Mouse (Mus musculus) embryonic facial prominence, embryonic 12.5 days (tissue): ENCODE measurements around the gene P3h4. TPM values are rescaled to one million over a fixed set of nuclear protein-coding genes. Genes with fewer than 3 reads are reported as not detected.

Experiments used
- ATAC-seq: fragments of 200-750 bp; cut with Nextera tagmentation; 2 replicates; pipeline ENCODE4 v1.8.0; 2017; ENCODE audit not compliant: insufficient number of reproducible peaks, insufficient read depth, low FRiP score, low TSS enrichment
- H3K27ac ChIP-seq: fragments of 300-500 bp; sonication (generic); 2 replicates; pipeline ENCODE4 v1.5.1; 2016; ENCODE audit warnings: mild to moderate bottlenecking
- H3K27me3 ChIP-seq: fragments of 300-500 bp; sonication (generic); 2 replicates; pipeline ENCODE4 v1.6.1; 2016; ENCODE audit warnings: mild to moderate bottlenecking, moderate library complexity
- H3K36me3 ChIP-seq: fragments of 300-500 bp; sonication (generic); 2 replicates; pipeline ENCODE4 v1.6.1; 2016; ENCODE audit warnings: mild to moderate bottlenecking
- H3K4me1 ChIP-seq: fragments of 300-500 bp; sonication (generic); 2 replicates; pipeline ENCODE4 v1.6.1; 2016
- H3K4me2 ChIP-seq: fragments of 300-500 bp; sonication (generic); replicated peaks from 2 replicates; pipeline ENCODE4 v1.6.1; 2016; ENCODE audit warnings: mild to moderate bottlenecking, moderate library complexity
- H3K4me3 ChIP-seq: fragments of 300-500 bp; sonication (generic); 2 replicates; pipeline ENCODE4 v1.5.1; 2016; ENCODE audit warnings: mild to moderate bottlenecking
- H3K9ac ChIP-seq: fragments of 300-500 bp; sonication (generic); 2 replicates; pipeline ENCODE4 v1.6.1; 2016; ENCODE audit warnings: mild to moderate bottlenecking, moderate library complexity
- H3K9me3 ChIP-seq: fragments of 300-500 bp; sonication (generic); 2 replicates; pipeline ENCODE4 v1.6.1; 2016; ENCODE audit warnings: mild to moderate bottlenecking, moderate library complexity
- WGBS: fragments of 180-500 bp; shearing (Covaris S2); methylation state at CpG from one replicate; pipeline ENCODE4 v1.1.7; 2016; 5-methylcytosine and 5-hydroxymethylcytosine counted together
- polyA plus RNA-seq: library from polyadenylated mRNA; unstranded; fragments of >200 nt; fragmentation: Nextera tagmentation; extraction: Ambion mirVana; gene quantifications from 2 replicates; pipeline ENCODE4 v1.2.1, GENCODE M21; 2016

P3h4 gene
- 51.4 and 55.3 TPM in 2 replicates for polyA plus RNA-seq

GRCm38 (mm10) chr11:100414021-100414913 lies at the start of gene P3h4:
Gene P3h4, minus strand, starts transcription at chr11:100414836.
- H3K4me3 ChIP-seq: peak within 1 kb of the TSS; percentile 72
- no peaks in the 10 kb centered on the region for H3K9me3 ChIP-seq
- peak within 1 kb of the TSS; percentile 57 for H3K4me2 ChIP-seq
- peak within 1 kb of the TSS; percentile 80 for H3K9ac ChIP-seq
- 1% methylated on average over 79 of the region's 93 CpGs for WGBS
- ATAC-seq: peak; percentile 92
- peaks cover 35% of the 10 kb centered on the region for H3K4me1 ChIP-seq
- peak within 1 kb of the TSS; percentile 95 for H3K27ac ChIP-seq
- no peaks in the 10 kb centered on the region for H3K27me3 ChIP-seq
- peaks cover 24% of the 10 kb centered on the region for H3K36me3 ChIP-seq

GRCm38 (mm10) chr11:100462699-100463098 lies 48.1 kb upstream of the P3h4 start:
- Histone ChIP-seq H3K4me3 (no peak overlapping the region), H3K4me2 (no peak overlapping the region), H3K9me3 (no peaks in the 10 kb centered on the region), H3K4me1 (no peaks in the 10 kb centered on the region), H3K36me3 (peaks cover 38% of the 10 kb centered on the region), H3K27me3 (no peaks in the 10 kb centered on the region), H3K9ac (no peak overlapping the region), H3K27ac (no peak overlapping the region)
- ATAC-seq: no peak
- WGBS: 93% methylated on average over 10 of the region's 10 CpGs

DNA sequence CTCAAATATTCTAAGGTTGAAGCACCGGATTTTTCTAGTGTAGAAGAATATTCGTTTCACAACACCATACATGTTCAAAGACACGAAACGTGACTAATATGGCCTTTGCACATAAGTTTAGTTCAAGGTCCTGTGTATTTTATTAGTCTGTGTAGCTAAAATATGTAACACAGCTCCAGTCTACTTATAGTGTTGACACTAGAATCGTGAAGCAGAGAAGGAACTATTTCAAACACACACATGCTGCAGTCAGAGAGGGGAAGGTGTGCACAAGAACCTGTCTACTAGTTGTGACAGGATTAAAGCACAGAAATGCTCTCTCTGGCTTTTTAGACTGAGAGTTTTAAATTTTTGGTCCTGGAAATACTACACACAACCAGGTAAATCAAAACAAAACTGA lies 43.1 kb upstream of the P3h4 start:
- Histone ChIP-seq H3K36me3 (peaks cover 19% of the 10 kb centered on the region), H3K4me2 (no peak overlapping the region), H3K4me3 (no peak overlapping the region), H3K9me3 (no peaks in the 10 kb centered on the region), H3K9ac (no peak overlapping the region), H3K4me1 (no peaks in the 10 kb centered on the region), H3K27ac (no peak overlapping the region), H3K27me3 (no peaks in the 10 kb centered on the region)
- WGBS: 91% methylated on average over 5 of the region's 5 CpGs
- ATAC-seq: no peak

GRCm38 (mm10) chr11:100457247-100457646 lies 42.6 kb upstream of the P3h4 start:
- Histone ChIP-seq H3K36me3 (peaks cover 14% of the 10 kb centered on the region), H3K4me3 (no peak overlapping the region), H3K4me2 (no peak overlapping the region), H3K9me3 (no peaks in the 10 kb centered on the region), H3K4me1 (no peaks in the 10 kb centered on the region), H3K27me3 (no peaks in the 10 kb centered on the region), H3K9ac (no peak overlapping the region), H3K27ac (no peak overlapping the region)
- 84% methylated on average over 4 of the region's 4 CpGs for WGBS
- ATAC-seq: no peak

DNA sequence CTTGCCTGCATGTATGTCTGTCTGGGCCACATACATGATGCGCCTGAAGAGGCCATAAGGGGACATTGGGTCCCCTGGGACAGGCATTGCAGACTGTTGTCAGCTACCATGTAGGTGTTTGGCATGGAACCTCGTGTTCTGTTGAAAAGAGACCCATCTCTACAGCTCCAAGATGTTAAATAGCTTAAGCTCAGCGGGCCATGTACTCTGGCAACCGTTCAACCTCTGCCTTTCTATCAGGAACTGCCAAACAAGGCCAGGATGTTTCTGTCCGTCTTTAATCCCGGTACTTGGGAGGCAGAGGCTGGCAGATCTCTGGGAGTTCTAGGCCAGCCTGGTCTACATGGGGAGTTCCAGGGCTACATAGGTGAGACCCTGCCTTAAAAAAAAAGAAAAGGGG lies 28.0 kb upstream of the P3h4 start:
- Histone ChIP-seq H3K4me3 (no peak overlapping the region), H3K4me2 (no peak overlapping the region), H3K27ac (no peak overlapping the region), H3K9me3 (no peaks in the 10 kb centered on the region; the same call in 1 of the 2 replicates), H3K4me1 (peaks cover 12% of the 10 kb centered on the region), H3K27me3 (no peaks in the 10 kb centered on the region), H3K9ac (no peak overlapping the region), H3K36me3 (peaks cover 12% of the 10 kb centered on the region)
- WGBS: 91% methylated on average over 6 of the region's 6 CpGs
- ATAC-seq: no peak

DNA sequence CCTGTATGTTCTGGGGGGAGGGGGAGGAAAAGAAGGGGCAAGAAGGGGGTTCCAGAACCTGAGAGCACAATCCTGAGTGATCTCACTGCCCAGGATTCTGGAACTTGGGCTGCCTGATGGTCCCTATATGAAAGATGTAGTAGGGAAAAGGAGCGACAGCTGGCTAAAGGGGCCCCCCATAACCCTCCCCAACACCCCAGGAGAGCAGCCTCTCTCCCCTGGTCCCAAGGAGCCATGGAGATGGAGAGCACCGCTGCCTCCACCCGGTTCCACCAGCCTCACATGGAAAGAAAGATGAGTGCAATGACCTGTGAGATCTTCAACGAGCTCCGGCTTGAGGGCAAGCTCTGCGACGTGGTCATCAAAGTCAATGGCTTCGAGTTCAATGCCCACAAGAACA lies 27.2 kb upstream of the P3h4 start, which contains the start of the genes Nt5c3b and Klhl10:
Nt5c3b (minus strand) TSS at position 12 of the 400 bp plus-strand sequence.
Klhl10 (plus strand) TSS at position 121 of the 400 bp plus-strand sequence.
- 85% methylated on average over 8 of the region's 8 CpGs for WGBS
- Histone ChIP-seq H3K9me3 (no peaks in the 10 kb centered on the region; the same call in 1 of the 2 replicates), H3K4me3 (peak within 1 kb of the TSS; percentile 81), H3K9ac (peak within 1 kb of the TSS; percentile 93), H3K4me2 (peak within 1 kb of the TSS; percentile 60), H3K27me3 (no peaks in the 10 kb centered on the region), H3K36me3 (peaks cover 18% of the 10 kb centered on the region), H3K27ac (peak within 1 kb of the TSS; percentile 70), H3K4me1 (peaks cover 12% of the 10 kb centered on the region)
- ATAC-seq: no peak

DNA sequence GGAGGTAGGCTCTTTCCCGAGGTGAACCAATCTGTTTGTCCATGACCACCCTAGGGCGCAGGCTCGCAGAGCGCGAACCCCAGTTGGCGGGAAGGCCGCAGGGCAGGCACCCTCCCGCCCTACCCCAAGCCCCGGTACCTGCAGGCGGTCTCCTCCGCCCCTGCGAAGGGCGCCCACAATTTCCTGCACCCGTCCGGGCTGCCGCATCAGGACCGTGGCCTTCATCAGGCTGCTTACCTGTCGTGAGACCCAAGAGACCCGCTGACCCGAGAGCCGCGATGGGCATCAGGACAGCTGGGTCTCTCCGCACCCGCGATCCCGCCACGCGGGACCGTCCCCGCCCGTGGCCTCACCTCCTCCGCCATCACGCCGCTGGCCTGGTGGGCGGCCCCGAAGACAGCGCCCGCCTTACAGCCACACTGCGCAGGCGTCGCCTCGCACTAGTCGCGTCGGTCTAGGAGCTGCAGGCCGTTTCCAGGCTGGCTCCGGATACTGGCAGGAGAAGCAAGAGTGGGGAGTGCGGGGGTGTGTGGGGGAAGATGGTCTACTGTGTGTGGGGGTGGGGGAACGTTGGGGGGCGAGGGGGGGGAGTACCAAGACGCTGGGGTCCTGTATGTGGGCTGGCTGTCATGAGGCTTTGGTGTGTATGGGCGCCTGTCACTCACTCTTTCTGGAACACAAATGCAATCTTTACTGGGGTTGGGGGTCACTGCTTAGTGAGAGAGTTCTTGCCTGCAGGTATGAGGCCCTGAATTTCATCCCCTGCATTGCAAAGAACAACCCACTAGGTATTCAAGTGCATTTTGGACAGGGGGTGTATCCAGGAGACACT lies 26.3 kb upstream of the P3h4 start:
- Histone ChIP-seq H3K4me2 (peak overlapping the region; percentile 60), H3K9ac (peak overlapping the region; percentile 93), H3K27ac (peak overlapping the region; percentile 70), H3K4me1 (peaks cover 12% of the 10 kb centered on the region), H3K4me3 (peak overlapping the region; percentile 81), H3K27me3 (no peaks in the 10 kb centered on the region), H3K9me3 (no peaks in the 10 kb centered on the region), H3K36me3 (peaks cover 27% of the 10 kb centered on the region)
- WGBS: 1% methylated on average over 52 of the region's 52 CpGs
- peak; percentile 91 for ATAC-seq

DNA sequence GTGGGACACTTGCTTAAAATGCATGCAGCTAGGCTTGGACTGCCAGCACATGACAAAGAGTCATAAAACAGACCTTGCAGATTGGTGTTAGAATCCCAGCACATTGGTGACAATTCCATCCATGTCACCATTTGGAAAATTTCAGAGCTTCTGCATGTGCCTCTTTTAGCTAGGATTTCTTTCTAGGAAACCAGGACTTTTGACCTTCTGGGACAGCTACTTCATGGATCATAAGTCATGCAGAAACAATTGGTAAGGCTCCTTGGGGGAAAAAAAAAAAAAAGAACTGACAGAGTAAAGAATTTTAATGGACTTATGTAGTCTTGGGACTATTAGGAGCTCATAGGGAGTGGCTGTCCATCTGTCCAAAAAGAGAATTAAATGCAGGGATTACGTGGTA lies 23.3 kb upstream of the P3h4 start:
- peaks cover 45% of the 10 kb centered on the region for H3K36me3 ChIP-seq
- no peak for ATAC-seq
- 91% methylated on average over 1 of the region's 1 CpGs for WGBS

GRCm38 (mm10) chr11:100435678-100436246 lies 21.1 kb upstream of the P3h4 start:
- no peak for ATAC-seq
- H3K4me1 ChIP-seq: 0 out of 2 replicates have a peak, but pooled peaks cover 7% of the 10 kb centered on the region
- H3K4me2 ChIP-seq: no peak overlapping the region
- no peaks in the 10 kb centered on the region for H3K27me3 ChIP-seq
- H3K27ac ChIP-seq: no peak overlapping the region
- peaks cover 59% of the 10 kb centered on the region for H3K36me3 ChIP-seq
- no peak overlapping the region for H3K9ac ChIP-seq
- no peaks in the 10 kb centered on the region for H3K9me3 ChIP-seq
- H3K4me3 ChIP-seq: no peak overlapping the region
- 73% methylated on average over 9 of the region's 9 CpGs for WGBS

More for the DNA sequence above, 23.3 kb upstream of the P3h4 start:
- Histone ChIP-seq H3K9ac (no peak overlapping the region), H3K27me3 (no peaks in the 10 kb centered on the region), H3K4me2 (no peak overlapping the region), H3K4me3 (no peak overlapping the region), H3K9me3 (no peaks in the 10 kb centered on the region), H3K4me1 (peaks cover 12% of the 10 kb centered on the region), H3K27ac (no peak overlapping the region)

DNA sequence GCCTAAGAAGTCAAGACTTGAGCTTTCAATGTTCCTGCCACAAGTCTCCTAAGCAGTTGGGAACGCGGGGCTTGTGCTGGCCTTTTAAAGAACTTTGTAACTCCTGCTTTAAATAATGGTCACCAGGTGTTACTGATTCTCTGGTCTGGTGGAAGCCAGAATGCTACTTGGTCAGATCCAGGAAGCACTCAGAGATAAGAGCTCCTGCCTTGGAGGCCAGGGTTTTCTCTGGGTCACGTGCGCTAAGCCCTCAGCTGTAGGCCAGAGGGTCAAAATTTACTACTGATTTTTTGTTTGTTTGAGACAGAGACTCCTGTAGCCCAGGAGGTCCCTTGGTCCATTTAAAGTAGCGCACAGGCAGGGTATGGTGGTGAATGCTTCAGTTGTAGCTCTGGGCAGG lies 17.4 kb upstream of the P3h4 start:
- 93% methylated on average over 5 of the region's 5 CpGs for WGBS
- peaks cover 69% of the 10 kb centered on the region for H3K36me3 ChIP-seq
- H3K4me1 ChIP-seq: no peaks in the 10 kb centered on the region

DNA sequence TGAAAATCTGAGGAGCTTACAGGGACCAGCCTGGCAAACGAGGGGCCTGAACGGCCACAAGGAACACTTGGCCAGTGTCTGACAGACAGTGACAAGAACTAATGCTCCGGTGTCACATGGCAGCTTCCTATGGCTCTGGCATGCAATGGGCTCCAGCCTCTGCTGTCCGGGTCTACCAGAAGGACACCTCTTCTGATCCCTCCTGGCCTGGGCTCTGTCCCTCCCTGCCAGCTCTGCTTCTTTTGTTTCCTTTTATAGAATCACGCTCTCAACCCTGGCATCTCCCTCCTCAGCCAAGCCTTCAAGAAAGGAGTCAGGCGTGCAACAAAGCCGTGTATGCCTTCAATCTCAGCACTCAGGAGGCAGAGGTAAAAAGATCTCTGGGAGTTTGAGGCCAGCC lies 15.4 kb upstream of the P3h4 start:
- peaks cover 56% of the 10 kb centered on the region for H3K36me3 ChIP-seq

More for the DNA sequence above, 17.4 kb upstream of the P3h4 start:
- Histone ChIP-seq H3K27me3 (no peaks in the 10 kb centered on the region), H3K9ac (no peak overlapping the region), H3K4me3 (no peak overlapping the region), H3K4me2 (no peak overlapping the region), H3K9me3 (no peaks in the 10 kb centered on the region), H3K27ac (no peak overlapping the region)
- ATAC-seq: no peak

More for the DNA sequence above, 15.4 kb upstream of the P3h4 start:
- H3K27me3 ChIP-seq: no peaks in the 10 kb centered on the region
- no peak overlapping the region for H3K27ac ChIP-seq
- no peak for ATAC-seq
- no peak overlapping the region for H3K4me2 ChIP-seq
- no peaks in the 10 kb centered on the region for H3K4me1 ChIP-seq
- WGBS: 91% methylated on average over 7 of the region's 7 CpGs
- H3K4me3 ChIP-seq: no peak overlapping the region
- no peak overlapping the region for H3K9ac ChIP-seq
- H3K9me3 ChIP-seq: no peaks in the 10 kb centered on the region
